Mouse (Mus musculus) heart, embryonic 11.5 days (tissue): Measurements from ENCODE around the gene Grb10. TPM values are rescaled to one million over a fixed set of nuclear protein-coding genes. Genes with fewer than 3 reads are reported as not detected.

Experiments
- ATAC-seq: fragments of 200-750 bp; cut with Nextera tagmentation; replicated peaks from 2 replicates; pipeline ENCODE4 v1.8.0; 2017; ENCODE audit warnings: moderate library complexity; ENCODE audit not compliant: insufficient number of reproducible peaks, low FRiP score, low TSS enrichment
- H3K27ac ChIP-seq: fragments of 300-500 bp; sonication (generic); 2 replicates; pipeline ENCODE4 v1.5.1; 2014; ENCODE audit warnings: mild to moderate bottlenecking, low read depth, low read length
- H3K27me3 ChIP-seq: fragments of 300-500 bp; sonication (generic); 2 replicates; pipeline ENCODE4 v1.6.1; 2014; ENCODE audit warnings: mild to moderate bottlenecking, low read length, mixed read lengths; ENCODE audit not compliant: control insufficient read depth, insufficient read depth
- H3K36me3 ChIP-seq: fragments of 300-500 bp; sonication (generic); 2 replicates; pipeline ENCODE4 v1.6.1; 2014; ENCODE audit warnings: mild to moderate bottlenecking, low read length, moderate library complexity, mixed read lengths; ENCODE audit not compliant: control insufficient read depth, insufficient read depth
- H3K4me1 ChIP-seq: fragments of 300-500 bp; sonication (generic); 2 replicates; pipeline ENCODE4 v1.6.1; 2014; ENCODE audit warnings: low read length; ENCODE audit not compliant: control insufficient read depth, insufficient read depth
- H3K4me2 ChIP-seq: fragments of 300-500 bp; sonication (generic); 2 replicates; pipeline ENCODE4 v1.6.1; 2014; ENCODE audit warnings: mild to moderate bottlenecking, moderate library complexity
- H3K4me3 ChIP-seq: fragments of 300-500 bp; sonication (generic); 2 replicates; pipeline ENCODE4 v1.5.1; 2014; ENCODE audit warnings: low read depth, low read length
- H3K9ac ChIP-seq: fragments of 300-500 bp; sonication (generic); 2 replicates; pipeline ENCODE4 v1.6.1; 2014; ENCODE audit warnings: mild to moderate bottlenecking, low read depth, low read length, moderate library complexity
- H3K9me3 ChIP-seq: fragments of 300-500 bp; sonication (generic); replicated peaks from 2 replicates; pipeline ENCODE4 v1.6.1; 2016; ENCODE audit warnings: low read length; ENCODE audit not compliant: control insufficient read depth
- WGBS: fragments of 180-500 bp; shearing (Covaris S2); extraction: QIAGEN DNeasy Blood & Tissue Kit; methylation state at CpG from one replicate; pipeline ENCODE4 v1.1.7; 2014; ENCODE audit not compliant: insufficient replicate concordance; 5-methylcytosine and 5-hydroxymethylcytosine counted together
- polyA plus RNA-seq: library from polyadenylated mRNA; unstranded; fragments of >200 nt; fragmentation: Nextera tagmentation; extraction: Ambion mirVana; gene quantifications from 2 replicates; pipeline ENCODE4 v1.2.1, GENCODE M21; 2014

The Grb10 gene
- polyA plus RNA-seq, 1 experiment from 2014 or later: 402 TPM

DNA sequence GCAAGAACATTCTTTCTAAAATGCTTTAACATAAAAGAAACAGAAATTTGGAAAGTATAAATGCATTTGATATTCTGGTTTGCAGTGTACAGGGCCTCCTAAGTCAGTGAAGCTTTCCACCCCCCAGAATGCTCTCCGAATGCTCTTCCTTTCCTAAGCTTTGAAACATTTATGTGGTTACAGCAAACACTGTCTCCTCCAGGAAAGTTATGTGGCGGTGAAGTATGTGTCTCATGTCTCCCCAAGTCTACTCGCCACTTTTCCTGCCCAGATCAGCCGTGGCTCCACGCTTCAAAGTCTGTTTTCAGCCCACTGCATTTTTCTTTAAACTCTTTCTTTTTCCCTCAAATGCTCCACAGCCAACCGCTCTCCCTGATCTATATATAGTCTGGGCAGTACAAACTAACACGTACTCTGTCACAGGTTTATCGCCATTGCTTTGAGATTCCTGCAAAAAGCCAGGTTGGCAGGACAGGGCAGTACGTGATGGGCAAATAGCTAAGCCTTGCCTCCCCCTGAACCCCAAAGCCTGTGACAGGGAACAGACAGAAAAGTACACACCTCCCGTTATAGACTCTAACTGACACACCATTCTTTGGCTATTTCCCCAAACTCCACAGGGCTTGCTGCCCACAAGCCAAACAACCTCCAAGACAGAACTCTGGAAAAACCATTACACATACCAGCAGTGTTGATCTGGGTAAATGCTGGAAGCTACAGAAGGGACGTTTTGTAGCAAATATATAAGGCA lies 84.9 kb downstream of the Grb10 start:
- H3K27ac ChIP-seq: peak overlapping the region; percentile 78
- peaks cover 12% of the 10 kb centered on the region for H3K36me3 ChIP-seq
- no peak overlapping the region for H3K4me3 ChIP-seq
- no peak for ATAC-seq
- 72% methylated on average over 11 of the region's 11 CpGs for WGBS
- peaks cover 49% of the 10 kb centered on the region for H3K4me1 ChIP-seq
- H3K4me2 ChIP-seq: no peak overlapping the region
- no peaks in the 10 kb centered on the region for H3K27me3 ChIP-seq
- no peaks in the 10 kb centered on the region for H3K9me3 ChIP-seq
- peak overlapping the region; percentile 12; the same call in 1 of the 2 replicates for H3K9ac ChIP-seq

GRCm38 (mm10) chr11:11952569-11952968 lies 85.9 kb downstream of the Grb10 start:
- H3K9me3 ChIP-seq: no peaks in the 10 kb centered on the region
- H3K27me3 ChIP-seq: no peaks in the 10 kb centered on the region
- H3K4me3 ChIP-seq: no peak overlapping the region
- ATAC-seq: no peak
- peak overlapping the region; percentile 78 for H3K27ac ChIP-seq
- no peak overlapping the region for H3K9ac ChIP-seq
- H3K36me3 ChIP-seq: peaks cover 12% of the 10 kb centered on the region
- 83% methylated on average over 1 of the region's 1 CpGs for WGBS
- H3K4me1 ChIP-seq: peaks cover 47% of the 10 kb centered on the region
- H3K4me2 ChIP-seq: no peak overlapping the region

DNA sequence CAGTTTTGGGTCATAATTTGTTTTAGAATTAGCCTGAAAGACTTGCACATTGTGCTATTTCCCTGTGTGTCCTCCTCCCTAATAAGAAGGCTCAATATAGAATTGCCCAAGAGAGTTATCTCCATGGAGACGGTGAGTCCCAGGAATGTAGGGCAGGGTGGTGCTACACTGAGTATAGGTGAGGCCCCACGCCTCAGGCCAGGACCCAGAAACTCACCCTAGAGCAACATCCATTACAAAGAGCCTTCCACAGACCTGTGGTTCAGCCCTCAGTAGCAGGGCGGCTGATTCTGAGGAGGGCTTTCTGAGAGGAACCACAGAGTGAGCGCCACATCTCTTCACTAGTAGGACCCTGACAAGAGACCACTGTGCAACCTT lies 89.5 kb downstream of the Grb10 start:
- Histone ChIP-seq H3K4me3 (no peak overlapping the region), H3K9ac (no peak overlapping the region), H3K4me2 (no peak overlapping the region), H3K27ac (peak overlapping the region; percentile 64), H3K36me3 (peaks cover 16% of the 10 kb centered on the region), H3K9me3 (no peaks in the 10 kb centered on the region), H3K27me3 (no peaks in the 10 kb centered on the region), H3K4me1 (peaks cover 27% of the 10 kb centered on the region)
- ATAC-seq: 0 out of 2 replicates have a peak, but pooled peaks have one; percentile 31
- 61% methylated on average over 4 of the region's 4 CpGs for WGBS

- Histone ChIP-seq H3K4me1 (peaks cover 22% of the 10 kb centered on the region), H3K36me3 (peaks cover 16% of the 10 kb centered on the region), H3K9me3 (no peaks in the 10 kb centered on the region), H3K4me3 (no peak overlapping the region), H3K9ac (peak overlapping the region; percentile 2), H3K4me2 (no peak overlapping the region), H3K27ac (peak overlapping the region; percentile 64), H3K27me3 (no peaks in the 10 kb centered on the region)
- ATAC-seq: peak; percentile 35; the same call in 1 of the 2 replicates
- 49% methylated on average over 9 of the region's 9 CpGs for WGBS
These were observed 90.0 kb downstream of the Grb10 start for GRCm38 (mm10) chr11:11948321-11948987.

DNA sequence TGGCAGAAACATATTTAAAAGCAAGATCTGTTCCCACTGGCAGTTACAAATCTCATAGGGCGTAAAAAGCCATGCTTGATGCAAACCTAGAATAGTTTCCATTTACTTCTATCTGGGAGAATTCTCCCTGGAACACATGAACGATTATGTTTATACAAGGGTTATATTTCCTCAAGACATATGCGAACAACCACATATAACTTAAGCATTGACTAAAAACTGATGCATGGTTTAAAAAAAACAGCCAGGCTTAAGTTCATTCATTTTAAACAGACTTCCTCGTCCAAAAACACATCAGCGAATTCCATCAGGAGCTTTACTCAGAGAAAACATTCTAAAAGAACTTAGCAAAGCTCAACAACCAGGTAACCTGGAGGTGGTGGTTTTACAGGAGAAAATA lies 90.6 kb downstream of the Grb10 start:
- no peak for ATAC-seq
- H3K27ac ChIP-seq: peak overlapping the region; percentile 64
- peaks cover 21% of the 10 kb centered on the region for H3K4me1 ChIP-seq
- no peak overlapping the region for H3K4me2 ChIP-seq
- no peak overlapping the region for H3K4me3 ChIP-seq
- H3K27me3 ChIP-seq: no peaks in the 10 kb centered on the region
- H3K9me3 ChIP-seq: no peaks in the 10 kb centered on the region
- peaks cover 16% of the 10 kb centered on the region for H3K36me3 ChIP-seq
- 80% methylated on average over 5 of the region's 5 CpGs for WGBS
- peak overlapping the region; percentile 2; the same call in 1 of the 2 replicates for H3K9ac ChIP-seq

GRCm38 (mm10) chr11:11945766-11946165 lies 92.7 kb downstream of the Grb10 start:
- H3K36me3 ChIP-seq: peaks cover 19% of the 10 kb centered on the region
- no peak for ATAC-seq
- H3K4me2 ChIP-seq: no peak overlapping the region
- H3K27me3 ChIP-seq: no peaks in the 10 kb centered on the region
- H3K4me3 ChIP-seq: no peak overlapping the region
- no peak overlapping the region for H3K9ac ChIP-seq
- H3K9me3 ChIP-seq: no peaks in the 10 kb centered on the region
- peaks cover 25% of the 10 kb centered on the region for H3K4me1 ChIP-seq
- WGBS: 79% methylated on average over 4 of the region's 4 CpGs
- H3K27ac ChIP-seq: no peak overlapping the region

DNA sequence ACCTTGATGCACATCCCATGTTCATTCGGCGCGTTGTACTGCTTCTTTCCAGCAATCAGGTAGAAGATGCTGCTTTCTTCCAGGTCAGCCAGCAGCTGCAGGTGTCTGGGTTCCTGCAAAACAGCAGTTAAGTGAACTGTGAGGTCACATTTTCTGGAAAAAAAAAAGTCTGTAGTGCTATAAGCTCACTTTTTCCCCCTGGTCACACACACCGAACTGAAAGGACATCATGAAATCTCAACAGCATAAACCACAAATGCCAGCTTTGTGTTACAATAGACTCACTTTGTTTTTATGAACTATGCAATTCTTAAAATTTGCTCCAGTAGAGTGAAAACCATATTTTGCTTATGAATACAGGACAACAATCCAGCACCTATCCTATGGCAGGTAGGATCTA lies 93.7 kb downstream of the Grb10 start:
- H3K4me3 ChIP-seq: no peak overlapping the region
- H3K27me3 ChIP-seq: no peaks in the 10 kb centered on the region
- H3K4me2 ChIP-seq: no peak overlapping the region
- H3K27ac ChIP-seq: no peak overlapping the region
- peaks cover 21% of the 10 kb centered on the region for H3K4me1 ChIP-seq
- ATAC-seq: no peak
- H3K9me3 ChIP-seq: no peaks in the 10 kb centered on the region
- WGBS: 93% methylated on average over 4 of the region's 4 CpGs
- peaks cover 21% of the 10 kb centered on the region for H3K36me3 ChIP-seq
- no peak overlapping the region for H3K9ac ChIP-seq

- H3K9ac ChIP-seq: no peak overlapping the region
- no peak for ATAC-seq
- peaks cover 21% of the 10 kb centered on the region for H3K36me3 ChIP-seq
- H3K9me3 ChIP-seq: no peaks in the 10 kb centered on the region
- no peak overlapping the region for H3K4me2 ChIP-seq
- H3K4me1 ChIP-seq: peaks cover 23% of the 10 kb centered on the region
- H3K4me3 ChIP-seq: no peak overlapping the region
- no peaks in the 10 kb centered on the region for H3K27me3 ChIP-seq
- H3K27ac ChIP-seq: no peak overlapping the region
These were observed 94.5 kb downstream of the Grb10 start for GRCm38 (mm10) chr11:11944082-11944349.
